Mouse (Mus musculus): ENCODE results near the gene Fam81b.

Fam81b gene

DNA sequence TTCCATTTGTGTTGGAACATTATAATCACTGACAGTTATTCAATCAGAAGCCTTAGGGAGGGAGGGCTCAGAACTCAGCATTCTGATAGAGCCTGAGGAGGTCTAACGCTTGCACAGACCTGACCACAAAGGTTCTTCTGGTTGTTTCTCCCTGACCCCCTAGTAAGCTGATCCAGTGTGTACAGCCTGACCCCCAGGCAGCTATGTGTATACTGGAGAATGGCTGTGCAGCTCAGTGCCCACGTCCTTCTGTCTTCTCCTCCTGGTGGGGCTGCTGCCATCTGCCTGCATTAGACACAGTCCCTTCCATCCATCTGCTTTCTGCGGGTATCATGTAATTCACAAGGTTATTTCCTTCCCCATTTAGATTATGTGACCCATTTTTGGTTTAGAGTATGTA lies 115.7 kb downstream of the Fam81b start:
- no peak for DNase-seq

GRCm38 (mm10) chr13:76187651-76188050 lies 117.2 kb downstream of the Fam81b start:
- DNase-seq, result no peak

GRCm38 (mm10) chr13:76178700-76179099 lies 126.2 kb downstream of the Fam81b start:
- DNase-seq, result no peak

DNA sequence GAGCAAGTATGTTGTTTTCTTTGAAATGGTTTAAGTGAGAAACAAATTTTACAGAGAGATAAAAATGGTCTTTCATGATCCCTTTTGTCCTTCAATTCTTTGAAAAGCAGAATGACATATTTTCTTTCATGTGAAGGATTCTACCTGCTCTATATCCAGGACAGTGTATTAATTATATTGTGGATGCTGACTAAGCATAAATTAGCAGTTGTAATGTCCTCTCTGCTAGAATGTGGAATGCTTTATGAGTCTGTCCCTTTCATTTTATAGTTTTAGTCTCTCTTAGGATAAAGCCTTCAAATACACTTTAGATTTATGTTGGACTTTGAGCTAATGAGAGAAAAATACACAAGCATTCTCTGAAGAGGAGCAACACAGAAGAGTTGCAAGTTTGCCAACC lies 130.6 kb downstream of the Fam81b start:
- DNase-seq, result no peak

DNA sequence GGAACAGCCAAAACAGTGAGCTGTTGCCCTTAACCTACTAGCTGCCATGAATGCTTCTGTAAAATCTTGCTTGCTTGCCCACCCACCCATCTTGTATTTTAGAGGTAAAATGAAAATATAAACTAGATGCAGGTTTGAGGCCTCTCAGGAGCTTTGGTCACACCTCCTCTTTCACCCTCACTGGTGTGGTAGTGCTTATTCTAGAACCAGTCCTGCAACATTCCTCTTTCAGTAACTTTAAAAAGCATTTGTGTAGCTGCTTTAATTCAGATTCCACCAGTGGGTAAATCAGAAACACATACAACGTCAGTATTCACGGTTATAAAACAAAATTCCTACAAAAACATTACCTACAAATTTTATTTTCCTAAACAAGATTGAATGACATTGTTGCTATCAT lies 144.3 kb downstream of the Fam81b start:
- no peak for DNase-seq

- DNase-seq, result no peak
Observed at GRCm38 (mm10) chr13:76157508-76157907, 147.4 kb downstream of the Fam81b start.

DNA sequence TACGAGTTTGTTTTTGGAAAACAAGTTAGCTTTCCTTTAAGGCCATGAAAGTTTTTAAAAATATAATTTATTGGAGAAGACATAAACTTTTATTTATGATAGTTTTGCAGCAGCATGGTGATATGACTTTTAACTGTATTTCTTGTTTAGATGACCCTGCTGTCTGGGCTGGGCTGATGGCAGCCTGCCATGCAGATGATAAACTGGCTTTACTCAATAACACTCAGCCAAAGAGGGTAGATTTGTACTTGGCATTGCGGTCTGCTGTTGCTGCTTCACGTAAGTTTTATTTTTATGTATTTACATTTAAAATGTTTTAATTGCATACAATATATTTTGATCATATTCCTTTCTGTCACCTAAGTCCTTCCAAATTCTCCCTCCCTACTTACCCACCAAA lies 147.8 kb downstream of the Fam81b start:
- no peak for DNase-seq
